Mouse (Mus musculus) myocyte (in vitro differentiated cells): ENCODE data around the gene Gm9. TPM values are rescaled to one million over a fixed set of nuclear protein-coding genes. Genes with fewer than 3 reads are reported as not detected.
"Not testable (repeated sequence)": the region's sequence is repeated elsewhere in the genome, so short reads cannot be mapped to it uniquely, and the experiment has no call there.

ENCODE experiments used
- H3K27me3 ChIP-seq: one replicate; pipeline ENCODE4 v1.6.1; 2011; ENCODE audit not compliant: control insufficient read depth, insufficient read depth, insufficient read length
- H3K36me3 ChIP-seq: one replicate; pipeline ENCODE4 v1.6.1; 2011; ENCODE audit not compliant: control insufficient read depth, insufficient read depth
- H3K4me2 ChIP-seq: one replicate; pipeline ENCODE4 v1.6.1; 2011; ENCODE audit warnings: low read depth, control low read depth
- H3K4me3 ChIP-seq: one replicate; pipeline ENCODE4 v1.5.1; 2011; ENCODE audit warnings: mild to moderate bottlenecking, control low read depth, moderate library complexity
- H3K79me2 ChIP-seq: one replicate; pipeline ENCODE4 v1.6.1; 2011; ENCODE audit not compliant: control insufficient read depth, insufficient read depth
- H3ac ChIP-seq: one replicate; pipeline ENCODE4 v1.6.1; 2011; ENCODE audit not compliant: control insufficient read depth, insufficient read length
- CEBPB ChIP-seq: IDR thresholded peaks from 2 replicates; pipeline ENCODE4 v1.6.1; 2011; ENCODE audit warnings: mild to moderate bottlenecking, moderate library complexity; ENCODE audit not compliant: poor library complexity, insufficient read depth, severe bottlenecking
- E2F4 ChIP-seq: IDR thresholded peaks from one replicate; pipeline ENCODE4 v1.6.1; 2011; ENCODE audit warnings: mild to moderate bottlenecking, control low read depth, moderate library complexity; ENCODE audit not compliant: insufficient read depth
- MAX ChIP-seq: IDR thresholded peaks from one replicate; pipeline ENCODE4 v1.6.1; 2011; ENCODE audit warnings: low read depth, mild to moderate bottlenecking, control low read depth
- MYOD1 ChIP-seq, 3 experiments: IDR thresholded peaks; one replicate each; pipeline ENCODE4 v1.6.1; 2011; ENCODE audit warnings: control low read depth in 2 of 3, low read depth in 2 of 3, mild to moderate bottlenecking in 2 of 3, moderate library complexity in 1 of 3; ENCODE audit not compliant: insufficient read length in 2 of 3, control insufficient read depth in 1 of 3
- MYOG ChIP-seq, 3 experiments: IDR thresholded peaks; one replicate each; pipeline ENCODE4 v1.6.1; 2011; ENCODE audit warnings: control low read depth in 2 of 3, low read depth in 2 of 3, mild to moderate bottlenecking in 2 of 3; ENCODE audit not compliant: insufficient read length in 2 of 3, control insufficient read depth in 1 of 3, insufficient read depth in 1 of 3
- POLR2A ChIP-seq: IDR thresholded peaks from one replicate; pipeline ENCODE4 v1.6.1; 2011; ENCODE audit warnings: low read depth, mild to moderate bottlenecking, control low read depth, moderate library complexity; ENCODE audit not compliant: insufficient read length
- POLR2AphosphoS2 ChIP-seq: IDR thresholded peaks from one replicate; pipeline ENCODE4 v1.6.1; 2011; ENCODE audit warnings: low read depth, control low read depth; ENCODE audit not compliant: insufficient read length
- REST ChIP-seq: IDR thresholded peaks from one replicate; pipeline ENCODE4 v1.6.1; 2011; ENCODE audit warnings: mild to moderate bottlenecking, control low read depth, moderate library complexity; ENCODE audit not compliant: insufficient read depth, insufficient read length
- SRF ChIP-seq: IDR thresholded peaks from one replicate; pipeline ENCODE4 v1.6.1; 2011; ENCODE audit warnings: low read depth; ENCODE audit not compliant: control insufficient read depth, insufficient read length
- TCF12 ChIP-seq: IDR thresholded peaks from one replicate; pipeline ENCODE4 v1.6.1; 2011; ENCODE audit warnings: mild to moderate bottlenecking, control low read depth; ENCODE audit not compliant: poor library complexity, insufficient read depth, severe bottlenecking
- TCF3 ChIP-seq: IDR thresholded peaks from one replicate; pipeline ENCODE4 v1.6.1; 2011; ENCODE audit warnings: low read depth, control low read depth; ENCODE audit not compliant: insufficient read length
- USF1 ChIP-seq: IDR thresholded peaks from one replicate; pipeline ENCODE4 v1.6.1; 2011; ENCODE audit warnings: low read depth, mild to moderate bottlenecking, control low read depth, moderate library complexity
- polyA plus RNA-seq: library from polyadenylated mRNA; unstranded; fragments of >200 nt; fragmentation: generic; extraction: Trizol; gene quantifications from one replicate; pipeline ENCODE4 v1.2.1, GENCODE M21; 2012; ENCODE audit warnings: missing spikeins

Gm9 gene
- not detected for polyA plus RNA-seq

GRCm38 (mm10) chrX:37210941-37211340, at the start of gene Gm9:
Gene Gm9 (minus strand): TSS chrX:37211041.
- peaks cover 5% of the 10 kb centered on the region for H3K27me3 ChIP-seq
- no peak within 1 kb of the TSS for H3K4me3 ChIP-seq
- no peak within 1 kb of the TSS for H3ac ChIP-seq
- no peaks in the 10 kb centered on the region for H3K79me2 ChIP-seq
- H3K4me2 ChIP-seq: no peak within 1 kb of the TSS
- no peaks in the 10 kb centered on the region for H3K36me3 ChIP-seq
- TF ChIP-seq MAX (no peak), TCF12 (no peak), SRF (no peak), E2F4 (no peak), MYOD1 (IDR thresholded peaks at IDR 0.05; ENCODE audit: control insufficient read depth in 1 of 3, insufficient read length in 2 of 3, low read depth in 2 of 3) (no peak), MYOG (IDR thresholded peaks at IDR 0.05; ENCODE audit: control insufficient read depth in 1 of 3, insufficient read depth in 1 of 3, insufficient read length in 2 of 3, low read depth in 2 of 3) (no peak), TCF3 (no peak), USF1 (no peak), CEBPB (no peak), POLR2AphosphoS2 (no peak), REST (no peak), POLR2A (no peak)

DNA sequence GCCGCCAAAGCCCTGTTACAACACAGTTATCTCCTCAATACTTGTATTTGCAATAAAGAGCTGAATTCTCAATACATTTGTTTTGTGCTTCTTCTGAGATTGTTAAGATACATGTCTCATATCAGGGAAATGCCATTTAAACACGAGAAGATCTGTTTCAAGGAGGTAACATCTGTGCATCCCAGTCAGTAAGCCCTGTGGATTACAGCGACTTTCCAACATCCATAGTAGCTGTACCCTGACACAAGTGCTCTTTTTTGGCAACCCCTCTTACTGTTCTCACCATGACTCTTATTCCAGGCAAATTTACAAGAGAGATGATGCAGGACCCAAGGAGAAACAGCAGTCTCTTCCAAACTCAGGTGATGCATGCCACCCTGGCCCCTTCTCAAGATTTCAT, 38.8 kb upstream of the Gm9 start, which contains the start of gene Rhox3a:
TSS of gene Rhox3a (plus strand) at position 301 of the 400 bp plus-strand sequence.
- H3K4me2 ChIP-seq, H3K79me2 ChIP-seq, H3K27me3 ChIP-seq, H3K4me3 ChIP-seq, H3K36me3 ChIP-seq, H3ac ChIP-seq: not testable (repeated sequence)

GRCm38 (mm10) chrX:37244676-37245075, 33.8 kb upstream of the Gm9 start, which contains the start of gene Rhox2a:
Gene Rhox2a (plus strand): TSS chrX:37244976.
- H3K4me2 ChIP-seq, H3K4me3 ChIP-seq, H3ac ChIP-seq, H3K79me2 ChIP-seq, H3K36me3 ChIP-seq, H3K27me3 ChIP-seq: not testable (repeated sequence)

DNA sequence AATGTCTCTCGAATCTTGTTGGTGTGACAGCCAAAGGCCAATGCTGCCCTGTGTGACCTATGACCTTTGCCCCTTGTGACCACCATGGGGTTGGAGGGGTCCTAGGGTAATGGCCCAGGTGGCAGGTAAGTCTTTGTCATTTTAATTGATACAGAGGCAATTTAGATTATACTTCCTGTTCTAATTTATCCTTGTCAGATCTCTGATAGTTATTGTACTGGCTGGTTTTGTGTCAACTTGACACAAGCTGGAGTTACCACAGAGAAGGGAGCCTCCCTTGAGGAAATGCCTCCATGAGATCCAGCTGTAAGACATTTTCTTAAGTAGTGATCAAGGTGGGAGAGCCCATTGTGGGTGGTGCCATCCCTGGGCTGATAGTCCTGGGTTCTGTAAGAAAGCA, 11.3 kb upstream of the Gm9 start, which contains the start of gene Rhox1:
TSS of gene Rhox1 (minus strand) at position 101 of the 400 bp plus-strand sequence.
- H3K4me2 ChIP-seq, H3K27me3 ChIP-seq, H3K79me2 ChIP-seq, H3ac ChIP-seq, H3K4me3 ChIP-seq, H3K36me3 ChIP-seq: not testable (repeated sequence)

GRCm38 (mm10) chrX:37198676-37199075, 12.2 kb downstream of the Gm9 start:
- Histone ChIP-seq H3ac (no peak overlapping the region), H3K79me2 (no peaks in the 10 kb centered on the region), H3K4me2 (no peak overlapping the region), H3K27me3 (no peaks in the 10 kb centered on the region), H3K4me3 (no peak overlapping the region), H3K36me3 (no peaks in the 10 kb centered on the region)
- TF ChIP-seq TCF12 (no peak), MYOG (IDR thresholded peaks at IDR 0.05; ENCODE audit: control insufficient read depth in 1 of 3, insufficient read depth in 1 of 3, insufficient read length in 2 of 3, low read depth in 2 of 3) (no peak), REST (no peak), USF1 (no peak), MYOD1 (IDR thresholded peaks at IDR 0.05; ENCODE audit: control insufficient read depth in 1 of 3, insufficient read length in 2 of 3, low read depth in 2 of 3) (no peak), POLR2AphosphoS2 (no peak), MAX (no peak), TCF3 (no peak)

DNA sequence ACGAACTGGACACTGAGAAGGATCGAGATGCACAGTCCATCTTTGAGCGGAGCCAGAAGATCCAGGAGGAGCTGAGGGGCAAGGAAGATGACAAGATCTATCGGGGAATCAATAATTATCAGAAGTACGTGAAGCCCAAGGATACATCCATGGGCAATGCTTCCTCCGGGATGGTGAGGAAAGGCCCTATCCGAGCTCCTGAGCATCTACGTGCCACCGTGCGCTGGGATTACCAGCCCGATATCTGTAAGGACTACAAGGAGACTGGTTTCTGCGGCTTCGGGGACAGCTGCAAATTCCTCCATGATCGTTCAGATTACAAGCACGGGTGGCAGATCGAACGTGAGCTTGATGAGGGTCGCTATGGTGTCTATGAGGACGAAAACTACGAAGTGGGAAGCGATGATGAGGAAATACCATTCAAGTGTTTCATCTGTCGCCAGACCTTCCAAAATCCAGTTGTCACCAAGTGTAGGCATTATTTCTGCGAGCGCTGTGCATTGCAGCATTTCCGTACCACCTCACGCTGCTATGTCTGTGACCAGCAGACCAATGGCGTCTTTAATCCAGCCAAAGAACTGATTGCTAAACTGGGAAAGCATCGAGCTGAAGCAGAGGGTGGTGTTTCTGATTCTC, 19.0 kb downstream of the Gm9 start:
- Histone ChIP-seq H3K4me3 (peak overlapping the region; percentile 65), H3ac (no peak overlapping the region), H3K27me3 (no peaks in the 10 kb centered on the region), H3K36me3 (no peaks in the 10 kb centered on the region), H3K79me2 (no peaks in the 10 kb centered on the region), H3K4me2 (peak overlapping the region; percentile 72)
- TF ChIP-seq MAX: no peak
- TF ChIP-seq TCF3: no peak
- no peak for TF ChIP-seq TCF12
- TF ChIP-seq MYOG (IDR thresholded peaks at IDR 0.05; ENCODE audit: control insufficient read depth in 1 of 3, insufficient read depth in 1 of 3, insufficient read length in 2 of 3, low read depth in 2 of 3): no peak
- no peak for TF ChIP-seq REST
- TF ChIP-seq MYOD1 (IDR thresholded peaks at IDR 0.05; ENCODE audit: control insufficient read depth in 1 of 3, insufficient read length in 2 of 3, low read depth in 2 of 3): no peak
